ENCODE assay signal across 8 mouse cellular contexts in genomic region chr6:29718894-29719329, GRCm38 (mm10). TPM values are rescaled to one million over a fixed set of nuclear protein-coding genes. Genes with fewer than 3 reads are reported as not detected.
DNase-seq lines count a peak whose midpoint lies in the region; ATAC-seq and TF ChIP-seq lines count a peak whose summit lies in the region.

No protein-coding gene starts in this region.

- peak; percentile 86 for DNase-seq in brain, adult 2 months (ENCODE audit: low read depth, low spot score)
- peak; percentile 82 for DNase-seq in embryo, embryonic 10 days (ENCODE audit: low spot score)
- peak; percentile 65 for DNase-seq in gastrocnemius, postnatal 14 days
- peak; percentile 60 for DNase-seq in stomach, postnatal 0 days (ENCODE audit: low spot score)

- H3K4me2 ChIP-seq in hindbrain, embryonic 15.5 days, result peak overlapping the region; percentile 57
- H3K4me2 ChIP-seq in limb, embryonic 13.5 days (replicated peaks), result peak overlapping the region; percentile 61
- H3K4me2 ChIP-seq in midbrain, embryonic 15.5 days, result peak overlapping the region; percentile 52
- peak overlapping the region; percentile 58 for H3K4me2 ChIP-seq in stomach, postnatal 0 days (replicated peaks; ENCODE audit: low read depth)

- 5% methylated on average over 15 of the region's 15 CpGs for WGBS in hindbrain, embryonic 15.5 days
- WGBS in limb, embryonic 13.5 days, result under 1% methylated on average over 15 of the region's 15 CpGs
- 2% methylated on average over 15 of the region's 15 CpGs for WGBS in midbrain, embryonic 15.5 days
- WGBS in stomach, postnatal 0 days, result 6% methylated on average over 15 of the region's 15 CpGs

- 0 out of 2 replicates have a peak, but pooled peaks cover 4% of the 10 kb centered on the region for H3K27me3 ChIP-seq in hindbrain, embryonic 15.5 days
- H3K27me3 ChIP-seq in limb, embryonic 13.5 days, result no peaks in the 10 kb centered on the region
- H3K27me3 ChIP-seq in midbrain, embryonic 15.5 days (replicated peaks), result 0 out of 2 replicates have a peak, but pooled peaks cover 3% of the 10 kb centered on the region
- no peaks in the 10 kb centered on the region for H3K27me3 ChIP-seq in stomach, postnatal 0 days (ENCODE audit: control insufficient read depth, insufficient read depth, low read length)

- peak; percentile 54; the same call in 1 of the 2 replicates for ATAC-seq in hindbrain, embryonic 15.5 days (ENCODE audit: low FRiP score, low read depth)
- peak; percentile 82 for ATAC-seq in limb, embryonic 13.5 days (ENCODE audit: low FRiP score, low read depth)
- ATAC-seq in midbrain, embryonic 15.5 days (replicated peaks), result no peak; the same call in 1 of the 2 replicates
- ATAC-seq in stomach, postnatal 0 days (ENCODE audit: low FRiP score, low TSS enrichment), result peak; percentile 80
- no peak for ATAC-seq in erythroid progenitor cell, adult 5-6 weeks (replicated peaks; ENCODE audit: low FRiP score, poor library complexity, severe bottlenecking)

- H3K27ac ChIP-seq in hindbrain, embryonic 15.5 days (replicated peaks), result peak overlapping the region; percentile 51
- H3K27ac ChIP-seq in limb, embryonic 13.5 days, result peak overlapping the region; percentile 78
- 0 out of 2 replicates have a peak overlapping the region, but pooled peaks have one; percentile 11 for H3K27ac ChIP-seq in midbrain, embryonic 15.5 days
- peak overlapping the region; percentile 69; the same call in 1 of the 2 replicates for H3K27ac ChIP-seq in stomach, postnatal 0 days (replicated peaks)

- peak overlapping the region; percentile 28 for H3K4me3 ChIP-seq in hindbrain, embryonic 15.5 days
- H3K4me3 ChIP-seq in limb, embryonic 13.5 days, result peak overlapping the region; percentile 34
- H3K4me3 ChIP-seq in midbrain, embryonic 15.5 days, result peak overlapping the region; percentile 29
- peak overlapping the region; percentile 39 for H3K4me3 ChIP-seq in stomach, postnatal 0 days (ENCODE audit: low read depth, low read length)

- H3K36me3 ChIP-seq in hindbrain, embryonic 15.5 days, result no peaks in the 10 kb centered on the region
- H3K36me3 ChIP-seq in limb, embryonic 13.5 days, result no peaks in the 10 kb centered on the region
- H3K36me3 ChIP-seq in midbrain, embryonic 15.5 days (replicated peaks), result no peaks in the 10 kb centered on the region
- H3K36me3 ChIP-seq in stomach, postnatal 0 days (ENCODE audit: control insufficient read depth, insufficient read depth, low read length), result no peaks in the 10 kb centered on the region

- H3K9me3 ChIP-seq in hindbrain, embryonic 15.5 days, result no peaks in the 10 kb centered on the region
- H3K9me3 ChIP-seq in limb, embryonic 13.5 days, result no peaks in the 10 kb centered on the region
- no peaks in the 10 kb centered on the region for H3K9me3 ChIP-seq in midbrain, embryonic 15.5 days
- no peaks in the 10 kb centered on the region for H3K9me3 ChIP-seq in stomach, postnatal 0 days (ENCODE audit: control insufficient read depth, low read length)

- H3K4me1 ChIP-seq in hindbrain, embryonic 15.5 days (replicated peaks), result peaks cover 27% of the 10 kb centered on the region
- peaks cover 41% of the 10 kb centered on the region for H3K4me1 ChIP-seq in limb, embryonic 13.5 days
- peaks cover 26% of the 10 kb centered on the region for H3K4me1 ChIP-seq in midbrain, embryonic 15.5 days
- 0 out of 2 replicates have a peak, but pooled peaks cover 2% of the 10 kb centered on the region for H3K4me1 ChIP-seq in stomach, postnatal 0 days (replicated peaks; ENCODE audit: control insufficient read depth, insufficient read depth)

- peak overlapping the region; percentile 5; the same call in 1 of the 2 replicates for H3K9ac ChIP-seq in hindbrain, embryonic 15.5 days
- peak overlapping the region; percentile 62 for H3K9ac ChIP-seq in limb, embryonic 13.5 days
- peak overlapping the region; percentile 25; the same call in 1 of the 2 replicates for H3K9ac ChIP-seq in midbrain, embryonic 15.5 days
- H3K9ac ChIP-seq in stomach, postnatal 0 days (ENCODE audit: low read length), result peak overlapping the region; percentile 43

- intact Hi-C loops in gastrocnemius, postnatal 14 days (cut with DNase I; ENCODE audit: low total_unique reads), result no loop called here

- no peak for TF ChIP-seq EP300 in stomach, postnatal 0 days (optimal IDR thresholded peaks at IDR 0.05)

- TF ChIP-seq CTCF in stomach, postnatal 0 days (IDR thresholded peaks at IDR 0.05; ENCODE audit: low read depth), result no peak

RNA-seq across cellular contexts. Expression of gene Smo, which starts 16.4 kb away (rescaled TPM):
- 10 to 100 TPM; 11.0 to 14.4 TPM for total RNA-seq in gastrocnemius, postnatal 14 days (2021)
- 14.7 and 15.7 TPM in 2 replicates for polyA plus RNA-seq in hindbrain, embryonic 15.5 days (2015; fragmentation: Nextera tagmentation; extraction: Ambion mirVana)
- polyA plus RNA-seq in limb, embryonic 13.5 days (2015; fragmentation: Nextera tagmentation; extraction: Ambion mirVana), result 55.4 and 58.5 TPM in 2 replicates
- polyA plus RNA-seq in midbrain, embryonic 15.5 days (2015; fragmentation: Nextera tagmentation; extraction: Ambion mirVana), result 12.3 and 14.2 TPM in 2 replicates
- 10.8 and 14.1 TPM in 2 replicates for polyA plus RNA-seq in stomach, postnatal 0 days (2015; fragmentation: Nextera tagmentation; extraction: Ambion mirVana)
- total RNA-seq in erythroid progenitor cell, adult 5-6 weeks (2015; ENCODE audit: low replicate concordance), result 1.1 and 2.5 TPM in 2 replicates
- total RNA-seq in erythroid progenitor cell, adult 5-6 weeks (2017; ENCODE audit: low replicate concordance), result 0.08 and 0.77 TPM in 2 replicates

RNA-seq across cellular contexts. Expression of gene Tspan33, which starts 24.9 kb away (rescaled TPM):
- total RNA-seq in gastrocnemius, postnatal 14 days (2021), result 1 to 10 TPM; 2.9 to 3.8 TPM
- 11.9 and 14.4 TPM in 2 replicates for polyA plus RNA-seq in hindbrain, embryonic 15.5 days (2015; fragmentation: Nextera tagmentation; extraction: Ambion mirVana)
- 4.6 and 5.1 TPM in 2 replicates for polyA plus RNA-seq in limb, embryonic 13.5 days (2015; fragmentation: Nextera tagmentation; extraction: Ambion mirVana)
- polyA plus RNA-seq in midbrain, embryonic 15.5 days (2015; fragmentation: Nextera tagmentation; extraction: Ambion mirVana), result 6.5 and 8.3 TPM in 2 replicates
- polyA plus RNA-seq in stomach, postnatal 0 days (2015; fragmentation: Nextera tagmentation; extraction: Ambion mirVana), result 4.0 and 4.4 TPM in 2 replicates
- 519 and 520 TPM in 2 replicates for total RNA-seq in erythroid progenitor cell, adult 5-6 weeks (2015; ENCODE audit: low replicate concordance)
- total RNA-seq in erythroid progenitor cell, adult 5-6 weeks (2017; ENCODE audit: low replicate concordance), result 729 and 794 TPM in 2 replicates

RNA-seq across cellular contexts. Expression of gene Ahcyl2, which starts 48.9 kb away (rescaled TPM):
- 10 to 100 TPM in 1 of 2 experiments, 1 to 10 TPM in 1; 9.5 to 10.9 TPM for total RNA-seq in gastrocnemius, postnatal 14 days (2021)
- polyA plus RNA-seq in hindbrain, embryonic 15.5 days (2015; fragmentation: Nextera tagmentation; extraction: Ambion mirVana), result 20.2 and 20.7 TPM in 2 replicates
- 17.9 and 20.2 TPM in 2 replicates for polyA plus RNA-seq in limb, embryonic 13.5 days (2015; fragmentation: Nextera tagmentation; extraction: Ambion mirVana)
- polyA plus RNA-seq in midbrain, embryonic 15.5 days (2015; fragmentation: Nextera tagmentation; extraction: Ambion mirVana), result 18.0 and 20.6 TPM in 2 replicates
- 51.9 and 54.6 TPM in 2 replicates for polyA plus RNA-seq in stomach, postnatal 0 days (2015; fragmentation: Nextera tagmentation; extraction: Ambion mirVana)
- 48.6 and 49.7 TPM in 2 replicates for total RNA-seq in erythroid progenitor cell, adult 5-6 weeks (2015; ENCODE audit: low replicate concordance)
- 35.2 and 55.4 TPM in 2 replicates for total RNA-seq in erythroid progenitor cell, adult 5-6 weeks (2017; ENCODE audit: low replicate concordance)

Comparison
In these comparisons a context has a peak if more than half of its experiments do, and no peak if none do; other contexts are left out.
1. ATAC-seq: peak in hindbrain, embryonic 15.5 days (single experiment), limb, embryonic 13.5 days (single experiment) and stomach, postnatal 0 days (single experiment); none in midbrain, embryonic 15.5 days (single experiment) and erythroid progenitor cell, adult 5-6 weeks (single experiment).
2. H3K27ac ChIP-seq: peak in every context shown above with its lines; median percentile 78 in limb, embryonic 13.5 days; 69 in stomach, postnatal 0 days; 51 in hindbrain, embryonic 15.5 days; 11 in midbrain, embryonic 15.5 days.
3. H3K9ac ChIP-seq: peak in every context shown above with its lines; median percentile 62 in limb, embryonic 13.5 days; 43 in stomach, postnatal 0 days; 25 in midbrain, embryonic 15.5 days; 5 in hindbrain, embryonic 15.5 days.
4. Peak in every context shown above with its lines, with median percentiles within 50 percentile points of each other: DNase-seq, H3K4me2 ChIP-seq and H3K4me3 ChIP-seq.